Mouse (Mus musculus) left cerebral cortex, adult 9 months (tissue): ENCODE results near the gene Bckdha.
A peak's percentile ranks its signal among the peaks of the same experiment; 100 is the strongest.

Experiments used
- DNase-seq, 2 experiments: peaks; one replicate each; pipeline ENCODE4 v3.0.0; 2022; ENCODE audit warnings: low spot score in 2 of 2

The Bckdha gene

DNA sequence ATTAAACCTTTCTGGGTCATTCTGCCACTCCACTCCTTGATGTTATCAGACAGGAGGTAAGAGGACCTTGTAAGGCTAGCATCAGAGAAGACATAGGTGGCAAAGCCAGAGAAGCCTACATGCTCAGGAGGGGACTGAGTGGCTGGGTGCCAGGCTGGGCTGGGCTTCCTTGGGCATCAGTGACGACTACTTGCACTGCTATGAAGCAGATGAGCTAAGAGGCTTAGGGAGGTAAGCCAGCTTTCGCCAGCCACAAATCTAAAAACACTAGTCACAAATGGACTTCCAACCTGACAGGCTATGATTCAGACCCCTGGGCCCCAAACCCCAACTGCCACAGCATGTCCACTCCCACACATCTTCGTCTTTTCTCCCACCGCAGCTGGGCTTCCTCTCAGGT, 14.2 kb downstream of the Bckdha start:
- no peak for DNase-seq

DNA sequence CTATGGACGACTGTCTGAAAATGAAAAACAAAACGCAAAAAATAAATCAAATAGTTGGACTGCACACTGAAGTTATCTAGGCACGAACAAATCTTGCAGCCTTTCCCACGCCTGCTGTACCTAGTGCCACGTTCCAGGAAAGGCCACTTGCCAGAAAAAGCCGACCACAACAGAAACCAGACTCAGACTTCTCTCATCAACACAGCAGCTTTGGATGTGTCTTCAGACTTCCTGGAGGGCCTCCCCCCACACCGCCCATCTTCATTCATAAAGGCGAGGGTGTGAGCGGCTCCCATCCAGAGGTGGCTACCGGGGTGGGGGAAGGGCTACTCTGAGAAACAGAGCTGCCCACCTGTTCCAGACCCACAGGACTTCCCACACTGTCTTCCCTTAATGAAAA, 14.6 kb downstream of the Bckdha start:
- DNase-seq, result no peak

DNA sequence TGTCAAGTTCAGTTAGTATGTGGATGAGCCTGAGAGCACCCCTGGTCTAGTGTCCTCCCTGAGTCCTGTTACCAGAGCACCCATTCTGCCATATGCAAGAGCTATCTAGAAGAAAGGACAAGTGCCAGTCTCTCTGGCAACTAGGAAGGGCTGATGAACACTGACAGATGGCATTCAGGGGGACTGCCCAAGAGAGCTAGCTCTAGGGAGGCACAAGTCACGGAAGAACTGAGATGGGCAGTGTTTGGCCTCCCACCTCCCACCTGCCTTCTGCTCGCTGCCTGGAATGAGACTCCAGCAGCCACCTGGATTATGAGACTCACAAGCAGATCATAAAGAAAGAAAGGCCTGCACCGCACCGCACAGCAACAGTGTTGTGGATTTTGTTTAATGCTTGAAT, 19.0 kb downstream of the Bckdha start:
- DNase-seq, result peak in 1 of 2 experiments; percentile 69

DNA sequence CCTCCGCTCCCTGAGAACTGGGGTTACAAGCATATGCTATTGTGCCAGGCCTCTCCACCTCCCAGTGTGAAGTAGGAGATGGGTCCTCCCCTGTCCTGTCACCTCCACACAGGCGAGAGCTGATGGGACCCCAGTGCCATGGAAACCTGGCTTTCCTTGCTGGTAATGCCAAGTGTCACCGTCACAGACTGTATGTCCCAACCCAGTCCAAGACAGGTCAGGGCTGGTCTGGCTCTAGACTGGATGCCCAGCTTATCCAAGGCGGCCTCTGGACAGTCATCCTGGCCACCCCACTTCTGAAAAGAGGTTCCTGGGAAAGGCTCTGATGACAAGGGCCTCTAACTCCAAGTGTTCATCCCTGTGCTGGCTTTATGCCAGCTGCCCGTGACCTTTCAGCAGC, 21.7 kb downstream of the Bckdha start:
- DNase-seq, result no peak

DNA sequence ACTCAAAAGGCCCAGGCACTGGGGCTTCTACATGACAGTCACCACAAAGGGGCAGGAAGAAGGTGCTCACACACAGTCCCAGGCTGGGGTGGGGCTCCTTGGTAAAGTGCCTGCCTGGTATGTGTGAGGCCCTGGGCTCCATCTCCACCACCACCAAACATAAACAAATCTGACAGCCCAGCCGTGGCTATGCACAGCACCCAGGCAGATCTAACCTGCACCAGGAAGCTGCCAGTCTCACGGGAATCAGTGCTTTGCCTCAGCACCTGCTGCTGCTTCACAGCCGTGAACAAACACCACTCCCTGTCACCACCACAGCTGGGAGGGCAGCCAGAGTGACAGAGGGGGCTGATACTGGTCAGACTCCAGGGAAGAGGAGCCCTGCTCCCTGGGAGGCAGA, 22.4 kb downstream of the Bckdha start:
- DNase-seq, result no peak

DNA sequence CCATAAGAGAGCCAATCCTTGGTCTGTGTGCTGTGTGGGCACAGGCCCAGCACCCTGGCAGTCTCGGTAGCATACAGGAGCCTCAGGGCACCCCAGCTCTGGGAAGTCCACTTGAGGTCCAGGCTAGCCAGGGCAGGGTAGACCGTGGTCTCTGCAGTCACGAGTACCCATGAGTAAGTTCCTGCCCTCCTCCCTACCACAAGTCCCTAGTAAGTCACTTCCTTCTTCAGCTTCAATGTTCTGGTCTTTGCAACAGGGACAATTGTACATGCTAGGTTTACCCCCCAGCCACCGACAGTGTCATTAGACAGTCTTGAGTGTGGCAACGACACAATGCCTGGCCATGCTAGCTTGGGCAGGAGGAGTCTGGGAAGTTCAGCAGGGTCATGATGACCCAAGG, 26.1 kb downstream of the Bckdha start:
- DNase-seq, result no peak

DNA sequence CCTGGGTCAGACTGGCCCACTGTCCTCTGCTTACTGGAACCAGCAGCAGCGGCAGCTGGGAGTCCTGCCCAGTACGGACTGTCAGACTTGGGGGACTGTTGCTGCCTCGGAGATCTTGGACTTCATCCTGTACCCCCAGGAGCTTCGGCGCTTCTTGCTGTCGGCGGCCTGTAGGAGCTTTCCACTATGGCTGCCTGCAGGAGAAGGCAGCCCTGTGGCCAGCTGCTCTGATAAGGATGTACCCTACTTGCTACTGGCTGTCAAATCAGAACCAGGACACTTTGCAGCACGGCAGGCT, 30.5 kb downstream of the Bckdha start:
- no peak for DNase-seq

DNA sequence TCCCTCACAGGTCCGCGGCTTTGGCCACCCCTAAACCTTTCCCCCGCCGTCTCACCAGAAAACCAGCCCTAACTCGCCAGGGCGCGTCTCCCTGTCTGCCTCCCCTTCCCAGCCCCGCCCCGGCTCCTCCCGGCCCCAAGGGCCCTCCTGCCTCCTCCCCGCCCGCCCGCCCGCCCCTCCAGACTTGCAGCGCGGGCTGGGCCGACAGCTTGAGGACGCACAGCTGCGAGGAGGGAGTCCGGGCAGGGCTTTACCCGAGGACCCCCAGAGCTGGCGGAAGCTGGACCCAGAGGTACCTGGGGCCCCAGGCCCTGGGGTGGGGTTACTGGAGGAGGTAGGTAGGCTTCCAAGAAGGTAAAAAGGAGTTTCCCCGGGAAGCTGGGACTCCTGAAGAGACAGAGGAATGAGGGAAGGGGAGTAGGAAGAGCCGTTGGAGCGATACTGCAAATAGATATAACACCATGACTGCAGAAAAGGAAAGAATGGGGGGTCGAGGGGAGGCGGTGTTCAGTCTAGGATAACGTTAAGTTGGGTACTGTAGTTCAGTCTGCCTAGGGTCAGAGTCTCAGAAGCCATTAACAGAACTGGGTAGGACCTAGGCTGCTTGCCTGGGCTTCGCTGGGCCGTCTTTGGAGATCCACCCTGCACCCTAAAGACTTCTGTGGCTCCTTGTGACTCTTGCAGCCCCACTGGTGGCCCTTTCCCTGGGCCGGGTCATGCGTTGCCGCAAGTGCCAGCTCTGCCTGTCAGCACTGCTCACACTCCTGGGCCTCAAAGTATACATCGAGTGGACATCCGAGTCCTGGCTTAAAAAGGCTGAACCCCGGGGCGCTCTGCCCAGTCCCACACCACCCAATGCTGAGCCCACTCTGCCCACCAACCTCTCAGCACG, 31.1 kb downstream of the Bckdha start:
- no peak for DNase-seq

DNA sequence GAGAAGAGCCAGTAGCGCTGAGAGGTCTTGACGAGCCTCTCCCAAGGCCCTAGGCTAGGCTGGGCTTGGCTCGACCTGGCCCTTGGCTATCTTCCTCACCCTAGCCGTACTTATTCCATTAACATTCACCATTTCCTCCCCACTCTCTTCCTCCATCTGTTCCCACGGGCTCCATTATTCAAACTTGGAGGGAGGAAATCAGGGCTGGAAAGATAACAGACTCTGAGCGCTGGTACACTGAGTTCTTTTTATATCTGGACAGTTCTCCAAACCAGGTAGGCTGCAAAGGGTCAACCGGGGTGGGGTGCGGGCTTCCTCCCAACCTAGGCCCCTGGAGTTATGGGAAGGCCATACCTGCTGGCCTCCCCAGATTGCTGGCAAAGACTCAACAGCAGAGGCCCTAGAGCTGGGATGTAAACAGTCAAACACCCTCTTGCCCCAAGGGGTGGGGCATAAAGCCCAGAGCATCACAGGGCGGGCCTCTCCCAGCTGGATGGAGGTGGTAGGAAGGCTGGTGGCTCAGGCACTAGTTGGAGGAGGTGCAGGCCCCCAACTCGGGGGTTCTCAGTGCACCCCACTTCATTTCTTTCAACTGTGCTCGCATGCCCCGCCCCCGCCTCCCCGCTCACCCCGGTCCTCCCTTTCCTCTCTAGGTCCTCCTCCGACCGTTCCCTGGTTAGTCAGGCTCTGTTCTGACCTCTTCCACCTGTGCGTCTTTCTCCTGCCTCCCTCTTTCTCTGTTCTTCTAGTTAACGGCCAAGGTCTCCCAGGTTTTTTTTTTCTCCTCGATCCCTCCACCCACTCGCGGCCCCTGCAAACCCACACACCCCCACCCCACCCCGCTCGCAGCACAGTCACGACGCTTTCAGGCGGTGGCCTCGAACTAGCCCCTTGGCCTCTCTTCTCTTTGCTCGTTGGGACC, 32.0 kb downstream of the Bckdha start, which contains the start of gene B3gnt8:
Gene B3gnt8, plus strand, starts transcription at position 146 of the 922 bp plus-strand sequence.
- DNase-seq, result no peak

DNA sequence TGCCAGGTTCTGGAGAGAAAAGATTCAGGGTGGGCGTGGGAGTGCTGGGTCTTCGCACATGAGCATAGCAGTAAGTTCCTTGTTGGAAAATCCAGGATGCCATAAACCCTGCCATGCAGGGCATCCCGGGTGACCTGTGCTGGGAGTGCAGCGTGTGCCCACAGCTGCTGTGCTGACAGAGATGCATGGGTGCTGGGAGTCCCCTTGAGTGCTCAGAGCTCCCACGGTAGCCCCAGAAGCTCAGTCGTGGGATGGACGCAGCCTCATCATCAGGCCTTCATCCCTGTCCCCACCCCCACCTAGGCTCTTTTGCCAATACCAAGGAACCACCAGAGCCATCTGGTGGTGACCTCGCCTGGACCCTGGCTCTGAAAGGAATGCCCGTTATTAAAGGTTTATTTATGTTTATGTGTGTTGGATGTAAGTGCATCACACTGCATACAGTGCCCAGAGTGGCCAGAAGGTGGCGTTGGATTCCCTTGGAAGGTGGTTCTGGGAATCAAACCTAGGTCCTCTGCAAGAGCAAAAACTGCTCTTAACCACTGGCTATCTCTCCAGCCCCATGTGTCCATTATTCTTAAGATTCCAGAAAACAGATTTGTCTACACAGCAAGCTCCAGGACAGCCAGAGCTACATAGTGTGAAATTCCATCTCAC, 33.1 kb downstream of the Bckdha start:
- DNase-seq, result no peak

DNA sequence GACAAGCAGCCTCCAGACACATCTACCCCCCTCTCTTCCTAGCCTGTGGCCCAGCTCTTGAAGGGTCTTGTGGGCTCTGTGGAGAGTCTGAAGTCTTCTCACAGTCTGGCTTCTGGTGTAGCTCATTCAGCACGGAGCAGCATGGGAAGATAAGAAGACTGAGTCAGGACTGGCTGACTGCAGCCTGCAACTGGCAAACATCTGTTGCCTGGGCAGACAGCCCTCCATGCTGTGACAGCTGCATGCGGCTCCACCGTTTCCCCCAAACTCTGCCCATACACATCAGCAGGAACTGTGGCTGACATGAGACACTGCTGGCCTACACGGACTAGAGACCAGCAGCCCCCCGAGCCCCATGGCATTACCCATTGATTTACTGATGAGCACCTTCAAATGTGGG, 33.9 kb downstream of the Bckdha start:
- DNase-seq, result no peak

DNA sequence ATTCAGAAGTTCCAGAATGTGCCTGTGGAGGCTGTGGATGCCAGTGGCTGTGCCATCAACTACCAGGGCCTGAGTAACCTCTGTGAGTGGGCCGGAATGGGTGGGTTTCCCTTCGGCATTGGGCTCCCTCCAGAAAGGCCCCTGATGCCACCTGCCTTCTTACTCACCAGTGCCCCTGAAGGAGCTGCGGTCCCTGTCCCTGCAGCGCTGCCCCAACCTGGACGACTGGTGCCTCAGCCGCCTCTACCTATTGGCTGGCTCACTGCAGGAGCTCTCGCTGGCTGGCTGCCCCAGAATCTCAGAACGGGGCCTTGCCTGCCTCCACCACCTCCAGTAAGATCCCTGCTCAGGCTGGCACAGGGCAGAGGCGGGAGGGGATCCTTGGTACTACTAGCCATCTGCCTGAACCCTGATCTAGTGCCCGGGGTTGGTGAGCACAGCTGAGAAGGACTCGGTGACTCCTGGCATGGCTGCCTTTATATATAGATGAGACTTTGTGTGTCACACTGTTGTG, 34.9 kb downstream of the Bckdha start:
- no peak for DNase-seq

DNA sequence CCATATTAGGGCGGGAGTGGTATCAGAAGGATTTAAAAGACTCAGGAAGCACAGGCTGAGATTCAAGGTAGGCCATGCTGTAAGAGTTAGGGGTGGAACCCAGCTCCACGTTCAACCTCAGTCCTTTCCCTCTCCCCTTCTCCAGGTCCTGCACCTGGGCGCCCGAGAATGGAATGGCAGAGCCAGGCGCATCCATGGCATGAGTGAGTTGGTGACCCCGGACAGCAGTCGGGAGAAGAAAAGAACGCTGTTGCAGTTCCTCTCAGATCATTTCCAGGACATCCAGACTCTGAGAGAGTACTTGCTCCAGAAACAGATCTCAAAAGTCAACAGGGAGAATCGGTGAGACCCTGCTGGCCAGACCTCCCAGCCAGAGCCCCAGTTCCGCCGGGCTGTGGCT, 38.0 kb downstream of the Bckdha start:
- DNase-seq, result no peak

DNA sequence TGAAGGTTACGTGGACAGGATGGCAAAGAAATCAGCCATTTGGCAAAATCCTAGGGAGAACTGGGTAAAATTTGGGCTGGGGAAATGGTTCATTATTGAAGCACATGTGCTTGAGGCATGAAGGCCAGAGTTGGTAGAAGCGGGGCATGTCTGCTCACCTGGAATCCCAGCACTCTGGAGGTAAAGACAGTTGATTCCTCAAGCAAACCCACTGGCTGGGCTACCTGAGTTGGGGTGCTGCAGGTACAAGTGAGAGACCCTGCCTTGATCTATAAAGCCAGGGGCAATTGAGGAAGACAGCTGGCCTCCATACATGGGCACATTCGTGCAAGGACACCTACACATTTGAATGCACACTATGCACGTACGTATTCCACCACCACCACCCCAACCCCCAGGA, 38.7 kb downstream of the Bckdha start:
- DNase-seq, result no peak

DNA sequence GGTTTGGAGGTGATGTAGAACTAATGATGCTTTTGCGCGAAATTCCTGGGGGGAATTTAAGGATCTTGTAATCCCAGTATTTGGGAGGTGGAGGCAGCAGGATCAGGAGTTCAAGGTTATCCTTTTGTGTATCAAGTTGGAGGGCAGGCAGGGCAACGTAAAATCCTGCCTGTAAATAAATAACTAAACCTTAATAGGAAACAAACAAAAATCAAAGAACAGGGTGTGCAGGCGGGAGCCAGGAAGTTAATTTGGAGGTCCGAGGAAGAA, 39.1 kb downstream of the Bckdha start:
- DNase-seq, result no peak

DNA sequence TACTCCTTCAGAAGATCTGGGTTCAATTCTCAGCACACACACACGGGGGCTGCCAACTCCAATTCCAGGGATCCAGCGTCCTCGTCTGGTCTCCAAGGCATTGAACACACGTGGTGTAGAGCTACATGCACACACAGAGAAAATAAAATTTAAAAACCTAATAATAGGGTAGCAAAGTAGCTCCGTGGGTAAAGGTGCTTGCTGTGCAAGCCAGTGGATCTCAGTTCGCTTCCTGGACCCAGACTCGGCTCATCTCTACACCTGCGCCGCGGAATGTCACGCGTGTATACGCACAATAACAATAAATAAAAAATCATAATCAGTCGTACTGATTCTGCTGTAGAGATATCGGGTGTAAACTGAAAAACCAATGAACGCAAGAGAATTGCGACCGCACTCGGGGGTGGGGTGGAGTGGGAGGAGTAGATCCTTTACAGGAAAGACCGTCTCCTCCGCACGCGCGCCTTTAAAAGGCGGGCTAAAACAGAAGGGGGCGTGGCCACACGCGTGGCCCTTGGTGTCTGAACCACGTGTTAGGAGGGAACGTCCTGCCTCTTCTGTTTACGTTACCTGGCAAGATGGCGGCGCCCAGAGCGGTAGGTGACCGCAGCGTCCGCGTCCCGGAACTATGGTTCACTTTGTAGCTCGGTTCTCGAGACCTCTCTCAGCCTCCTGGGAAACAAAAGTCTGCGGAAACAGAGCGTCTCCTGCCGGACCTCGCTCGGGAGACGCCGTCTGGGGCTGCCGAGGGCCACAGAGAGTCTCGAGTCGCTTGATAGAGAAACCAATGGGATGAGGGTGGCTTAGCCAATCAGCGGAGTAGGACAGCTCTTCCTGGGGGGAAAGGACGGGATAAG, 39.7 kb downstream of the Bckdha start, which contains the start of gene Dmac2:
Gene Dmac2, plus strand, starts transcription at position 550 of the 857 bp plus-strand sequence.
- DNase-seq, result peak; percentile 82 to 96

DNA sequence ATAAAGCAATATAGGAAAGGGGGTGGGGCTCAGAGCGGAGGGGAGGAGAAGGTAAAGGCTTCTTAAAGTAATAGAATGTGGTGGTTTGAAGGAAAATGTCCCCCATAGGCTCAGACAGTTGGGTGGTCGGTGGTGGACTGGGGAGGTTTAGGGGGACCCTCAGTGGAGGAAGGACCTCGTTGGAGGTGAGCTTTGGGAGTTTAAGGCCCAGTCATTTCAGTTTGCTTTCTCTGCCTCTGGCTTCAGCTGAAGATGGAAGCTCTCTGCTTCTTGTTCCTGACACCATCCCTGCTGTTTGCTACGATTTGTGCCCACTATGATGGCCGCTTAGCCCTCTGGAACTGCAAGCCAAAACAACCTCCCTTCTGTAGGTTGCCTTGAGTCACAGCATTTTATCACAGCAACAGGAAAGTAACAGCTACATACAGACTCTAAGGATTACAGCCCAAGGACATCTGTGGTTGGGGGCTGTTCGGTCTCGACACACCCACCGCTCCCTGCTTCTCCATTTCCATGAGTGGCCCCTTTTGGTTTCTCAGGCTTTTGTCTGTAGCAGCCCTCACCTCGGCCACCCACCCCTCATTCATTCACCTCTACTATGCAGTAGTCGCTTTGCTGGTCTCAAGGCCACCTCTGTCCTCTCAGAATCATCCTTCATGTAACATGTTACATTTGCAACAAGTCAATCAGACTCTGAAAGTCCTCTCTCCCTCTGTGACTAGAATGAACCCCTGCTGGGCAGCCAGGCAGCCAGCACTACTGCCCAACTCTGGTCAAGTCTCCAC, 41.2 kb downstream of the Bckdha start:
- DNase-seq, result no peak

DNA sequence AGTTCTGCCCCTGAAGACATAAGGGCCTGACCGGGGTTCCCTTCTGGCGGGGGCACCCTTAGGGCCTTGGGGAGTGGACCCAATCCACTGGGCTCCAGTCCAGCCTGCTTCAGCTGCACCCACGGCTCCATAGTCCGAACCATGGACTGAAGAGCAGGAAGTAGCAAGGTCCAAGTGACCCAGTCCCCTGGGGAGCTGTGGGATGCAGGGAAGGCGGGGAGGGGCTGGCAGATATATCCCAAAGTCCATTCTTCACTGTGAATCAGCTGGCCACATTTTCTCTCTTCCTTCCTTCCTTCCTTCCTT, 43.1 kb downstream of the Bckdha start, which contains the start of gene Erich4:
Gene Erich4, minus strand, starts transcription at position 187 of the 306 bp plus-strand sequence.
- no peak for DNase-seq

DNA sequence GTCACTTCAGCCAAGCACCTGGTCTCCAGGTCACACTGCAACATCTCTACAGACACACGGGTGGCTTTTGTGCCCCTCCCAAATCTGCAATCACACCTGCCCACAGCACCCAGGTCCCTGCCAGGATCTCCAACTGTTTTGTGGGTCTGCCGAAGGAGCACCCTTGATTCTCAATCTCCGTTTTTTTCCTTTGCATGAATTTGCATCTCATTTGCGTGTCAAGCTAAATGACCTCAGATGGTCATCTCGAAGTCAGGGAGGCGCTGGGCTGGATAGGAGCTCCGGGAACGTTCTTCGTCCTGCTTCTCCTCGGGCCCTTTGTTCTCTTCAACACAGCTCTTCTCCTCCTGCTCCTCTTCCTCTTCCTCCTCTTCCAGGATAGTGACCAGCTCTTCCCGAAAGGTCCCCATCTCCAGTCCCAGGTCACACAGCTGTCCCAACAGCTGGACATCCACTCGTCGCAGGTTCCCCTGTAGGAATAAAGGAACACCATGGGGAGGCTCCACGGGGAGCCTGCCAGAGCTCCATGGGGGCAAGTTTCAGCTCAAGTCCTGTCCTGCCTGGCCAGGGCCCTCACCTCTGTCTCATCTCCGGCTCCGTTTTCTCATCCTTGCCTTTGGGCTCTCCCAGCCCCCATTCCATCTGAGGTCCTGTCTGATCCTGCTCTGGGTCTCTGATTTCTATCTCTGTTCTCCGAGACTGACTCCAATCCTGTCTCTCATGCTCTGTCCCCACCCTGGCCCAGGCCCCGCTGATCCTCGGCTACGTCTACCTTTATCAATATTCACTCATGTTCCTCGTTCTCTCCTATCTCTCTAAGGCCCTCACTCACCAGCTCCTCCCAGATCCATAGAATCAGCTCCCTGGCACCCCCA, 43.7 kb downstream of the Bckdha start:
- DNase-seq, result no peak

DNA sequence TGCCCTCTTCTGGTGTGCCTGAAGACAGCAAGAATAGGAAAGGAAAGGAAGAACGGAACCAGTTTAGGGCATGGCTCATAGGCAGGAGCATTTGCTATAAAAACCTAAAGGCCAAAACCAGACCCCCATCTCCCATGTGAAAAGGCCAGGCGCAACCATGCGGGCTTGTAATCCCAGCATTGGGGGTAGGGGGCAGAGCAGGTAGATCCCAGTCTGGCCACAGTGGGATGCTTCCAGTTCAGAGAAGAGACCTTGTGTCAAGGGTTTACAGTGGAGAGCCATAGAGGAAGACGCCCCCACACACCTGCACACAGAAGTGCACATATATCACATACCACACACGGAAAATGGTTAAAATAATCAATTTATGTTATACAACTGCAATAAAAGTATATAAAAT, 44.7 kb downstream of the Bckdha start:
- no peak for DNase-seq
